Mouse (Mus musculus) hindbrain, embryonic 12.5 days (tissue): ENCODE results near the gene Hdc. TPM values are rescaled to one million over a fixed set of nuclear protein-coding genes. Genes with fewer than 3 reads are reported as not detected.

ENCODE experiments used
- ATAC-seq: fragments of 200-750 bp; cut with Nextera tagmentation; 2 replicates; pipeline ENCODE4 v1.8.0; 2017; ENCODE audit warnings: moderate TSS enrichment; ENCODE audit not compliant: low FRiP score
- H3K27ac ChIP-seq: fragments of 300-500 bp; sonication (generic); 2 replicates; pipeline ENCODE4 v1.5.1; 2016; ENCODE audit warnings: mild to moderate bottlenecking
- H3K27me3 ChIP-seq: fragments of 300-500 bp; sonication (generic); 2 replicates; pipeline ENCODE4 v1.6.1; 2016; ENCODE audit warnings: mild to moderate bottlenecking
- H3K36me3 ChIP-seq: fragments of 300-500 bp; sonication (generic); 2 replicates; pipeline ENCODE4 v1.6.1; 2016; ENCODE audit warnings: mild to moderate bottlenecking
- H3K4me1 ChIP-seq: fragments of 300-500 bp; sonication (generic); 2 replicates; pipeline ENCODE4 v1.6.1; 2016
- H3K4me2 ChIP-seq: fragments of 300-500 bp; sonication (generic); replicated peaks from 2 replicates; pipeline ENCODE4 v1.6.1; 2016; ENCODE audit warnings: mild to moderate bottlenecking
- H3K4me3 ChIP-seq: fragments of 300-500 bp; sonication (generic); 2 replicates; pipeline ENCODE4 v1.5.1; 2016; ENCODE audit warnings: mild to moderate bottlenecking
- H3K9ac ChIP-seq: fragments of 300-500 bp; sonication (generic); 2 replicates; pipeline ENCODE4 v1.6.1; 2016; ENCODE audit warnings: mild to moderate bottlenecking, moderate library complexity
- H3K9me3 ChIP-seq: fragments of 300-500 bp; sonication (generic); replicated peaks from 2 replicates; pipeline ENCODE4 v1.6.1; 2016; ENCODE audit warnings: mild to moderate bottlenecking
- WGBS: fragments of 180-500 bp; shearing (Covaris S2); methylation state at CpG from one replicate; pipeline ENCODE4 v1.1.7; 2016; 5-methylcytosine and 5-hydroxymethylcytosine counted together
- polyA plus RNA-seq: library from polyadenylated mRNA; unstranded; fragments of >200 nt; fragmentation: Nextera tagmentation; extraction: Ambion mirVana; gene quantifications from 2 replicates; pipeline ENCODE4 v1.2.1, GENCODE M21; 2016

Gene Hdc
- polyA plus RNA-seq, result 2.1 and 2.5 TPM in 2 replicates

DNA sequence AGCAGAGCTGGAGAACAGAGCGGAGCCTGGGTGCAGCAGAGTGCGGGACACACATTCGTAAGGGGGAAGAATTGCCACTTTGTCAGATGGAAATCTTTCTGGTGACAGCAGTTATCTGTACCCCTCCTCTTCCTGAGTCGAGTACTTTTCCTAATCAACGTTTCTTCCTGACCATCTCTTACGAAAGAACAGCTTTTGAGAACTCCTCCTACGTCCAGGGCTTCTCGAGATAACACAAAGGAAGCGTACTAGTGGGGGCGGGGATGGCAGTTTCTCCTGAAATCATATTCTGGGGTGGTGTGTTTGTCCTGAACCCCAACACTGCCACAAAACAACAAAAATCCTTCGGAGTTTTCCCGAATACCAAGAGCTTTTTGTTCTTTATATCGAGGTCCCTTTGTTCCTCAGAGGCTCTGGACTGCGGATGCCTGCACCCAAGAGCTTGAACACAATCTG lies at the start of gene Hdc:
Gene Hdc, minus strand, starts transcription at position 51 of the 456 bp plus-strand sequence.
- H3K9ac ChIP-seq, result no peak within 1 kb of the TSS
- H3K4me2 ChIP-seq, result no peak within 1 kb of the TSS
- no peaks in the 10 kb centered on the region for H3K4me1 ChIP-seq
- H3K4me3 ChIP-seq, result no peak within 1 kb of the TSS
- H3K27ac ChIP-seq, result no peak within 1 kb of the TSS
- no peaks in the 10 kb centered on the region for H3K36me3 ChIP-seq
- WGBS, result 67% methylated on average over 14 of the region's 14 CpGs
- ATAC-seq, result no peak
- H3K9me3 ChIP-seq, result no peaks in the 10 kb centered on the region
- no peaks in the 10 kb centered on the region for H3K27me3 ChIP-seq

DNA sequence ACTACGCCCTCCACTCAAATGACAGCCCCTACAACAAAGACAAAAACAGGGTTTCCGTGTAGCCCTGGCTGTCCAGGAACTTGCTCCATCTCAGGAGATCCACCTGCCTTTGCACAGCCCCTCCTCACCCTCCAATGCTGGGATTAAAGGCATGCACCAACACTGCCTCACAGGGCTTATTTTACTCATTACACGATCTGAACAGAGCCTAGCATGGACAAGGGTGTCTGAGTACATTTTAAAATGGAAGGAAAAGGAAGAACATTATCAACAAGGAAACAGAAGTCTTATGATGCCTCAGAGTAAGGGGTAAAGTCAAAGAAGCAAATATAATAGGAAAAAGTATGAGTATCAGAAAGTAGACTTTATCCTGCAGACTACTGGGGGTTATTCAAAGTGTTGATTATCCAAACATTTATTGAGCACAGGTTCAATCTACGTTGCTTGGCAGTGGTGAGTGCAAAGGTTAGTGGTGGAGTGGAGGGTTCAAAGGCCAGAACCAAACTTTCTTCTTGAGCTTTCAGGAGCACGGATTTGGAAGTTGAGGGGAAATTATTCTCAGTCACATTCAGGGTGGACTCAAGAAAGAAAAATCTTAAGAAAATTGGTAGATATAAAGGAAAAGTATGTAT lies 49.6 kb upstream of the Hdc start:
- Histone ChIP-seq H3K27me3 (no peaks in the 10 kb centered on the region), H3K9ac (no peak overlapping the region), H3K4me2 (no peak overlapping the region), H3K4me3 (no peak overlapping the region), H3K27ac (no peak overlapping the region), H3K4me1 (peaks cover 18% of the 10 kb centered on the region), H3K36me3 (no peaks in the 10 kb centered on the region), H3K9me3 (no peaks in the 10 kb centered on the region)
- 91% methylated on average over 5 of the region's 5 CpGs for WGBS
- ATAC-seq, result no peak

DNA sequence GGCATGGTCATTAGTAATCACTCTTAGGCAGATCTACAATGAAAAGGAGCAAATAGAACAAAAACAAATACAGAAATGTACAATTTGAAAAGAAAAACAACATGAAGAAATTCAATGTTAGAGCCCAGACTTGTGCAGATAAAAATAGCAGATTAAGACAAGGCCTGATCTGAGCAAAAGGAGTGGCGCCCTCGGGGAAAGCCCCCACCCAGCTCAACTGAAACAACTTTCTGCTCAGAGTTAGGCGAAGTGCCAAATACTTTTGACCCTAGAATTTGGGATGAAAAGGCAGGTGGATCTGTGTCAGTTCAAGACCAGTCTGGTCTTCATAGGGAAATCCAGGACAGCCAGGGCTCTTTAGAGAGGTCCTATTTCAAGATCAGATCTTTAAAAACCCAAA lies 46.9 kb upstream of the Hdc start:
- Histone ChIP-seq H3K4me3 (no peak overlapping the region), H3K9me3 (no peaks in the 10 kb centered on the region), H3K27ac (no peak overlapping the region), H3K4me1 (no peaks in the 10 kb centered on the region), H3K9ac (no peak overlapping the region), H3K27me3 (no peaks in the 10 kb centered on the region), H3K4me2 (no peak overlapping the region), H3K36me3 (no peaks in the 10 kb centered on the region)
- no peak for ATAC-seq
- WGBS, result over 99% methylated on average over 3 of the region's 3 CpGs

DNA sequence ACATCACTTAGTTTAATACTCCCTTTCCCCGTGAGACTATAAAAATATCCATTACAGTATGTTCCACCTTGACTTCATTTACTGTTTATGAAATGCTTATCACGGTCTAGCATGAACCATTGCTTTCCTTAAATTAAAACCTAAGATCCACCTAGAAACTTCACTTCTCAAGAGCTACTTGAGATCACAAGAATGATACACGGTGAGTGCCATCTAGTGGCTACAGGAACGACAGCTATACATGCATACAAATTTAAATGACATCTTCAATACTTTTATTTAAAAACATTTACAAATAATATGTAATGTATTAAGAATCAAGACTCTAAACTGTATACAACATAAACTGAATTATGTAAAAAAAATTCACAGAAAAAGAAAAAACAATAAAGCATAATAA lies 44.4 kb upstream of the Hdc start:
- ATAC-seq, result no peak
- 60% methylated on average over 4 of the region's 4 CpGs for WGBS
- no peak overlapping the region for H3K27ac ChIP-seq
- H3K4me2 ChIP-seq, result no peak overlapping the region
- H3K9me3 ChIP-seq, result no peaks in the 10 kb centered on the region
- H3K9ac ChIP-seq, result no peak overlapping the region
- H3K4me1 ChIP-seq, result no peaks in the 10 kb centered on the region
- no peak overlapping the region for H3K4me3 ChIP-seq
- no peaks in the 10 kb centered on the region for H3K36me3 ChIP-seq
- H3K27me3 ChIP-seq, result no peaks in the 10 kb centered on the region

DNA sequence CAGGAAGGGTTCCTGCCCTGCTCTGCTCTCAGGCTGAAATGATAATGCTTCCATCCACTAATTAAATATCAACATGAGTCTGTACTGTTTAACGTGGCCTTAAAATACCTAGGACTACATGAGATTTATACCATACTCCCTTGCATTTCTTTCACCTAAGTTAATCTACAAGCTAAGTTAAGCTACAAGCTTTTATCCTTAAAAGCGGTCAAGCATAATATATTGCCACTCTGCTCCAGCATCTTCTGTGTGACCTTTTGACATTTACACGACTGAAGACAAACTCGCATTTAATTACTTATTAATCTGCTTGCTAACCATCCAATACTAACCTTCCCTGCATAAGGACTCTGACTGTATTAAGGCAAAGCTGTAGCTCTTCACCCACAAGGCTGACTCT lies 33.8 kb upstream of the Hdc start:
- H3K4me3 ChIP-seq, result no peak overlapping the region
- H3K27me3 ChIP-seq, result no peaks in the 10 kb centered on the region
- H3K36me3 ChIP-seq, result peaks cover 43% of the 10 kb centered on the region
- no peaks in the 10 kb centered on the region for H3K9me3 ChIP-seq
- H3K27ac ChIP-seq, result no peak overlapping the region
- no peaks in the 10 kb centered on the region for H3K4me1 ChIP-seq
- H3K4me2 ChIP-seq, result no peak overlapping the region
- no peak overlapping the region for H3K9ac ChIP-seq
- ATAC-seq, result no peak
- WGBS, result 81% methylated on average over 4 of the region's 4 CpGs

DNA sequence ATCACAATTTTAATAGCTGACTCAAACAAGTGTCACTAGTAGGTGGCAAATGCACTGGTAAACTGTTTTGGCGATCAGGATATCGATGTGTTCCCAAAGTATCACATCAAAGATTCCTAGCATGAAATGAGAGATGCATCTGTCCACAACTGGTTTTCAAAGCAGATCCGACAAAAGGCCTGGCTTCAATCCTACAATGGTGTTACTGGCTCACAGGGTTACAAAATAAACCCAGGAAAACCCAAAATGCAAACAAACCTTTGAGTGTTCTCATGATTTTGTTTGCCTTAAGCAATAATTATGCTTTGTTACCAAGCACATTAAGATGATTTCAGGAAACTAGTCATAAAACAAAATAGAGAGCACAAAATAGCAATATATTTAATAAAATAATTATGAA lies 28.7 kb upstream of the Hdc start:
- Histone ChIP-seq H3K4me1 (no peaks in the 10 kb centered on the region), H3K27me3 (no peaks in the 10 kb centered on the region), H3K9ac (no peak overlapping the region), H3K4me2 (no peak overlapping the region), H3K36me3 (peaks cover 60% of the 10 kb centered on the region), H3K4me3 (no peak overlapping the region), H3K9me3 (no peaks in the 10 kb centered on the region), H3K27ac (no peak overlapping the region)
- ATAC-seq, result no peak
- 94% methylated on average over 3 of the region's 3 CpGs for WGBS

DNA sequence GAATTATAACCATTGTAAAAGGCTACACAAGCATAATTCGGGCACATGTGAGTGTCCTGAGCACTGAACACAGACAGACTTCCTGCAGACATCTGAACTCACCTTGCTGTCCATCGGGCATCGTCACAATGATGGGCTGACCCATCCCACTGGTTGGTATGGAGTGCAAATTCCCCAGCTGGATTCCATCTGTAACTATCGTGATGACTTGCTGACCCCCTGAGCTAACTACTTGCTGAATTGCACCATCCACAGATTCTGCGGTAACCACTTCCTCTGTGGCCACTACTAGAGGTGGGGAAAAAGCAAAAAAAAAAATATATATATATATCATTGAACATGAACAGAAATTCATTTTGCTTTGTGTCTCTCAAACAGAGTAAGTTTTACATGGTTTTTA lies 27.4 kb upstream of the Hdc start:
- ATAC-seq, result no peak
- no peaks in the 10 kb centered on the region for H3K27me3 ChIP-seq
- no peak overlapping the region for H3K4me3 ChIP-seq
- no peaks in the 10 kb centered on the region for H3K9me3 ChIP-seq
- WGBS, result 92% methylated on average over 5 of the region's 5 CpGs
- H3K9ac ChIP-seq, result no peak overlapping the region
- H3K4me2 ChIP-seq, result no peak overlapping the region
- H3K27ac ChIP-seq, result no peak overlapping the region
- H3K36me3 ChIP-seq, result peaks cover 60% of the 10 kb centered on the region
- no peaks in the 10 kb centered on the region for H3K4me1 ChIP-seq

DNA sequence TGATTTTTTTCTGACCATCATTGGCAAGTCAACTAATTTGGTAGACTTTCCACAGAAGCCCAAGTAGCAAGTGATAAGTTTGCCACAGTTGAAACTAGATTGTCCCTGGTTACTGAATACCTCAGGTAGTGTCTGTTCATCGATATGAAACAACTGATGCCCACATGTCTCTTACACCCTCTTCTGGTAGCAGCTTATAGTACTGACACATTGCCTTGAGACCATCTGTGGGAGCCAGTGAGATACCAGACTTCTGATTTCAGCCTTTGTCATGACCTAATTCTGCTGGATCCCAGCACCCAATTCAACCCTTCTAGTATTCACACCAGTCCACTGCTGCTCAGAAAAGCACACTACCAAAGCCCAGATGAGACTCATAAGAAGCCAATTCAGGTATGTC lies 25.7 kb upstream of the Hdc start:
- ATAC-seq, result no peak
- Histone ChIP-seq H3K27ac (no peak overlapping the region), H3K4me2 (no peak overlapping the region), H3K4me1 (no peaks in the 10 kb centered on the region), H3K4me3 (no peak overlapping the region), H3K9me3 (no peaks in the 10 kb centered on the region), H3K36me3 (peaks cover 65% of the 10 kb centered on the region), H3K9ac (no peak overlapping the region), H3K27me3 (no peaks in the 10 kb centered on the region)
- 90% methylated on average over 1 of the region's 1 CpGs for WGBS

DNA sequence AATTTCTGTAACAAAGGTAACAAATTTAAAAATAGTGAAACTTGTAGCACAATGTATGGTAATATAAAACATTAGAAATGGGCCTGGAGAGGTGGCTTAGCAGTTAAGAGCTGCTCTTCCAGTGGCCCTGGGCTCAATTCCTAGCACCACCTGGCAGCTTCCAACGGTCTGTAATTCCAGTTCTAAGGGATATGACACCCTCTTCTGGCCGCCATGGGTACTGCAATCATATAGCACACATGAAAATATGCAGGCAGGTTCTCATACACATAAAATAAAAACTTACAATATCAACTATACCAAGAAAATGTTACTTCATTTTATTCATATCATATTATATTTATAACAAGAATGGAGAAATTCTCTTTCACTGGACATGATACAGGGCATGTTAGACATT lies 21.2 kb upstream of the Hdc start:
- Histone ChIP-seq H3K4me1 (no peaks in the 10 kb centered on the region), H3K27ac (no peak overlapping the region), H3K9me3 (no peaks in the 10 kb centered on the region), H3K4me3 (no peak overlapping the region), H3K36me3 (peaks cover 57% of the 10 kb centered on the region), H3K9ac (no peak overlapping the region), H3K27me3 (no peaks in the 10 kb centered on the region), H3K4me2 (no peak overlapping the region)
- 89% methylated on average over 2 of the region's 2 CpGs for WGBS
- no peak for ATAC-seq

DNA sequence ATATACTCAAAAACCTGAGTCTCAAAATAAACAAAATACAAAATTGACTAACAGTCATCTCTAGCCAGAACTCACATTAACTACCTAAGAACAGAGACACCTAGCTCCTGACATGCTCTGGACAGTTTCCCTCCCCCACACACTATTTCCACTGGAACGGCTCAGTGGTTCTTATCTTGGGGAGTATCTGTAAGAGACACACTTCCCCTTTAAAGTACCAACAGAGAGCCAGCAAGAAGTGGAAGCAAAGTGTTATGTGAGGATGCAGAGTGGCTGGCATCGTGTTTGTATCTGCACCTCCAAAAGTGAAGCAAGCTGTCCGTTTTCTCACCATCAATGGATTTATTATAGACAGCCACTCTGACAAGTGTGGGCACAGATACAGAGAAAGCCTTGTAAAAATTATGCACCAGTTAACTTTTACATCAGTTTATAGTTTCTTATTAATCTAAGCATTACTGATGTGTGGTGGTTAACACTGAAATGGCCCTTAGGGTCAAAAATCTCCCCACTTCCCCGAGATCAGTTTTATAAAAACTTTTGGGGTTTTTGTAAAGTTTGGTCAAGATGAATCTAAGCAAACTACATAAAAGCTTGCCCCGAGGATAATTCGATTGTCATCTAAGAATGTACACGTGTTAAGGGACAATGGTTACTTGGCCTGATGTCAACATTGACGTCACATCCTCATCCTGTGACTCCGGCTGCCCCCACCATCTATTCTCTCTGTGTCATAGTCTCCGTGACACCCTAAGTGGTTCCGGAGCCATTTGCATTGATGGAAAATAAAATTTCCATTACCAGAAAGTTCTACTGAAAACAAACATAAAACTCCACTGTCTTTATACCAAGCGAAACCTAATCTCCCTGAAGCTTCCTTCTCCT lies 17.1 kb upstream of the Hdc start:
- no peak overlapping the region for H3K9ac ChIP-seq
- H3K27me3 ChIP-seq, result no peaks in the 10 kb centered on the region
- no peak overlapping the region for H3K4me2 ChIP-seq
- no peak for ATAC-seq
- no peaks in the 10 kb centered on the region for H3K9me3 ChIP-seq
- H3K36me3 ChIP-seq, result peaks cover 42% of the 10 kb centered on the region
- H3K27ac ChIP-seq, result no peak overlapping the region
- no peaks in the 10 kb centered on the region for H3K4me1 ChIP-seq
- H3K4me3 ChIP-seq, result no peak overlapping the region
- 90% methylated on average over 12 of the region's 12 CpGs for WGBS

DNA sequence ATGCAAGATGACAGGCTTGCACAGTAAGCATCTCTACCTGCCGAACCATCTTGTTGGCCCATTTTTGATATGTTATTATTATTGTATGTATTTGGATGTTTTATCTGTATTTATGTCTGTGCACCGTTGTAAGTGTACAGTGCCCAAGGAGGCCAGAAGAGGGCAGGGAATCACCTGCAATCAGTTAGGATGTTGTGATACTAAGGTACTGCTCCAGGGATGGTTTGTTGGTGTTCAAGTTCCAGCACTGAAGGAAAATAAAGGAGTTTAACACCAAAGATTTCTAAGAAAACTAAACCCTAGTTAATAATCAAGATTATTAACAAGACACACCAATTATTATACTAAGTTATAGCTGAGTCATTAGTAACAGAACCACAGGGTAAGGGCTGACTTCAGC lies 14.1 kb upstream of the Hdc start:
- Histone ChIP-seq H3K4me3 (no peak overlapping the region), H3K4me1 (no peaks in the 10 kb centered on the region), H3K27ac (no peak overlapping the region), H3K27me3 (no peaks in the 10 kb centered on the region), H3K9me3 (no peaks in the 10 kb centered on the region), H3K4me2 (no peak overlapping the region), H3K9ac (no peak overlapping the region), H3K36me3 (peaks cover 36% of the 10 kb centered on the region)
- ATAC-seq, result no peak
- 96% methylated on average over 2 of the region's 2 CpGs for WGBS

DNA sequence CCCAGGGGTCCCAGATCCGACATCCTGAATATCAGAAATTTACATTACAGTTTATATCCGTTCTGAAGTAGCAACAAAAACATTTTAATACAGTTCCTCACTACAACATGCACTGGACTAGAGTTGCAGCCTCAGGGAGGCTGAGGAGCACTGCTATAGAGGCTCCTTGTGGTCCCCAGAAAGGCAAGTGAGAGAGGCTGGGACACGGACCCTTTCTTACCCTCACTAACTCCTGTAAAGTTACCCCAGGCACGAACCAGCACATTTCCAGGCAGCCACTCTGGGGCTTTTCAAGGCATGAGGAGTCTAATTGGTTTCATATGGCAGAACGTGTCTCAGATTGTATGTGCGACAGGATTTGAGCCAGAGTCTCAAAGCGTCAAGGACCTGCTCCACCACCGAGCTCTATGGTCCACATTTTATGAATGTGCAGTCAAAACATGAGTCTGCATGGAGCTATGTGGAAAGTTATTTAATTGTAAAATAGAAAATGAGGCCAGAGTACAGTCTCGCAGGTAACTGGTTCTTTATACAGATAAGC lies 9.4 kb upstream of the Hdc start:
- H3K9ac ChIP-seq, result no peak overlapping the region
- H3K4me2 ChIP-seq, result no peak overlapping the region
- no peaks in the 10 kb centered on the region for H3K9me3 ChIP-seq
- no peak for ATAC-seq
- no peak overlapping the region for H3K27ac ChIP-seq
- 74% methylated on average over 9 of the region's 9 CpGs for WGBS
- H3K27me3 ChIP-seq, result no peaks in the 10 kb centered on the region
- no peak overlapping the region for H3K4me3 ChIP-seq
- no peaks in the 10 kb centered on the region for H3K4me1 ChIP-seq
- peaks cover 20% of the 10 kb centered on the region for H3K36me3 ChIP-seq
